Mouse (Mus musculus): ENCODE measurements around the gene Pigo. TPM values are rescaled to one million over a fixed set of nuclear protein-coding genes. Genes with fewer than 3 reads are reported as not detected.

Gene Pigo
- 12.7 and 13.8 TPM in 2 replicates for polyA plus RNA-seq (2015; fragmentation: Nextera tagmentation; extraction: Ambion mirVana)

DNA sequence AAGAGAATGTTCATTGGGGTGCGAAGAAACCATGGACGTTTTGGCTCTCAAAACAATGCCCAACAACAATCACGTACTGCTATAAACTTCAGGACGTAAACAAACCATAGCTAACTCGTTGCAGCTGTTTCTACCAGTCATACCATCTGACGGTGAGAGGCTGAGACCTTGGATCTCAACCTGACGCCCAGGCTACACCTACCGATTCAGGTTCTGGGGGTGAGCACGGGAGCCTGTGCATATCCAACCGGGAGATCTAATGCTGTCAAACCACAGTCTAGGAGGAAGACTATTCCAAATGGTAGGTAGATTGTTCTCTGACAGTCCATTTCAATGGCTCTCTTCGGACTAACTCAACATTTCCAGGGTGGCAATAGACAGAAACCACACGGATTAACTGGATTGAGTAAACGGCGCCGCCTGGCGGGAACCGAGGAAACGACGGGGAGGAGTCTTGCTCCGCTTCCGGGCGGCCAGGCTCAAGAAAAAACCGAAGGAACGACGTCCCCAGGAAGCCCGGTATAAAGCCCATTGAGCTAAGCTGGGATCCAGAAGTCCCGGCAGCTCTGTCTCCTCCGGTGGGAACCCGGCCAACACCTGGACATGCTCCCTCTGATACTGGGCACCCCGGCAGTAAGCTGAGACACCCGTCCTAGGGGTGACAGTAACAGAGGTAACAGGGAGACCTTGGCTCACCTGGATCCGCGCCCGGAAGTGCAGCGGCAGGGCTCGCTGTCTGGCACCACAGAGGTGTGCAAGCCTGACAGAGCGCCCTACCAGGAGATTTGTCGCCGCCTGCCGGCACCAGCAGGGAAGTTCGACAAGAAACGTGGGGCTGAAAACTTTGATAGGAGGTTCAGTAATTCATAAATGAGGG, at the start of gene Pigo:
Gene Pigo (minus strand): TSS at position 736 of the 877 bp plus-strand sequence.
- Histone ChIP-seq H3K4me3 (peak within 1 kb of the TSS; percentile 66), H3K27ac (replicated peaks) (peak within 1 kb of the TSS; percentile 83), H3K9ac (peak within 1 kb of the TSS; percentile 79), H3K36me3 (peaks cover 83% of the 10 kb centered on the region), H3K27me3 (replicated peaks) (no peaks in the 10 kb centered on the region), H3K4me2 (peak within 1 kb of the TSS; percentile 88), H3K9me3 (no peaks in the 10 kb centered on the region), H3K4me1 (peaks cover 20% of the 10 kb centered on the region)
- WGBS = 7% methylated on average over 42 of the region's 42 CpGs
- peak; percentile 59 for ATAC-seq (ENCODE audit: extremely low read depth, insufficient number of reproducible peaks, low FRiP score, low TSS enrichment)

DNA sequence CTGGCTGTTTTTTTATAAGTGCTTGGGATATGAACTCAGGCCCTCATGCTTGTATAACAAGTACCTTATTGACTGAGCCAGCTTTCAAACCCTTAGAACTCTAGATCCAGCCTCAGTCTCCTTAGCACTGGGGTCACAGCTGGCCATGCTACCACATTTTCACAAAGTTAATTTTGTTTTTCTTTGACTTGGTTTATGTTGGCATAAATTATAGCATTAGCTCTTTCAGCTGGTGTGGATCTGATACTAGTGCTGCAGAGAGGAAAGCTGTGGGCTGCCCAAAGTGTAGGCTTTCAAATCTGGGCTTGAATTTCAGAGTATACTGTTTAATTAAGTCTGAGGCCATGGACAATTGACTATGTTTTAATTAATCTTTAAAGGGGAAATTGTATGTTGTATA, 49.3 kb upstream of the Pigo start:
- ATAC-seq (ENCODE audit: extremely low read depth, insufficient number of reproducible peaks, low FRiP score, low TSS enrichment) = no peak
- H3K4me3 ChIP-seq = no peak overlapping the region
- H3K9me3 ChIP-seq = no peaks in the 10 kb centered on the region
- H3K4me2 ChIP-seq = no peak overlapping the region
- H3K27me3 ChIP-seq (replicated peaks) = no peaks in the 10 kb centered on the region
- no peak overlapping the region for H3K9ac ChIP-seq
- peaks cover 2% of the 10 kb centered on the region; the same call in 1 of the 2 replicates for H3K4me1 ChIP-seq
- H3K27ac ChIP-seq (replicated peaks) = no peak overlapping the region
- H3K36me3 ChIP-seq = no peaks in the 10 kb centered on the region

DNA sequence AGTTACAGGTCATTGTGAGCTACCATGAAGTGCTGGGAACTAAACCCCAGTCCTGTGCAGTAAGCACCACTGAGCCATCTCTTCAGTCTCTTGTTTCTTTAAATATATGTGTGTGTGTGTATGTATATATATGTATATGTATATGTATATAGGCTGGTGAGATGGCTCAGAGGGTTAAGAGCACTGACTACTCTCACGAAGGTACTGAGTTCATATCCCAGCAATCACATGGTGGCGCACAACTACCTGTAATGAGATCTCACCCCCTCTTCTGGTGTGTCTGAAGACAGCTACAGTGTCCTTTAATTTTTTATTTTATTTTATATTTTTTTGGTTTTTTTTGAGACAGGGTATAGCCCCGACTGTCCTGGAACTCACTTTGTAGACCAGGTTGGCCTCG, 39.9 kb upstream of the Pigo start:
- H3K9me3 ChIP-seq = no peaks in the 10 kb centered on the region
- no peak overlapping the region for H3K4me3 ChIP-seq
- H3K27ac ChIP-seq (replicated peaks) = no peak overlapping the region
- H3K4me2 ChIP-seq = no peak overlapping the region
- no peak for ATAC-seq (ENCODE audit: extremely low read depth, insufficient number of reproducible peaks, low FRiP score, low TSS enrichment)
- H3K36me3 ChIP-seq = no peaks in the 10 kb centered on the region
- WGBS = 86% methylated on average over 4 of the region's 4 CpGs
- H3K9ac ChIP-seq = no peak overlapping the region
- peaks cover 30% of the 10 kb centered on the region for H3K4me1 ChIP-seq
- no peaks in the 10 kb centered on the region for H3K27me3 ChIP-seq (replicated peaks)

DNA sequence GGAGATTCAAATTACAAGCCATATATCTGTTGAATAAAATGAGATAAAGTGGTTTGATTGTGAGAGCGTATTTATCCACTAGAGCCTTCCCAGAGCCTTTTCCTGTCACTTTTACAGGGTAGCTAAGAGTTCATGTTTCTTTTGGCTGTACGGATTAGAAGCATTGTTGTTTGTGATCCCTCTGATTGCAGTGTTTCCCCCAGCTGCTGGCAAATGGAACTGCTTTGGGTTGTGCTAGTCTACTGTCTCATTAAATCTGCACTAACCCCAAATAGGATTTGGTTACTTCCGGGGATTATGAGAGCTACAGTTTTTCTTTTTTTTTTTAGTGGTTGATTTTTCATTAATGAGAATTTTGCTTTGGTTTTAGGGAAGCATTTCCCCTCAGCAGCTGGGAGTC, 34.7 kb upstream of the Pigo start:
- Histone ChIP-seq H3K27me3 (replicated peaks) (no peaks in the 10 kb centered on the region), H3K4me2 (peak overlapping the region; percentile 86), H3K4me3 (peak overlapping the region; percentile 84), H3K36me3 (no peaks in the 10 kb centered on the region), H3K9me3 (no peaks in the 10 kb centered on the region), H3K27ac (replicated peaks) (no peak overlapping the region), H3K9ac (no peak overlapping the region), H3K4me1 (peaks cover 30% of the 10 kb centered on the region)
- 47% methylated on average over 3 of the region's 3 CpGs for WGBS
- ATAC-seq (ENCODE audit: extremely low read depth, insufficient number of reproducible peaks, low FRiP score, low TSS enrichment) = no peak

DNA sequence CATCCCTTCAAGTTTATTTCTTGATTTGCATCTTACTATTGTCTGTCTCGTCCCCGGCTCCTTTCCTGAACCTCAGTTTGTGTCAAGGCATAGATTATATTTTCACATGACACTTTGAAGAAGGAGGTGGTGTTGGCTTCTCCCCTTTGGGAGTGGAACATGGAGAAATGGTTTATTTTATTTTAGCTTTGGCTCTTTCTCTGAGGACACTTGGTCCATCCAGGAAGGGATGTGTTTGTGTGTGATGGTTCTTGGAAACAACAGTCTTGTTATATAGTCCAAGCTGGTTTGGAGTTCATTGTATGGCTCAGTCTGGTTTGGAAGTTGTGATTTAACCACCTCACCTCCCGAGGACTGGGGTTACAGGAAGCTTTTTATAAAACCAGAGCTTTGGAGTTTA, 34.1 kb upstream of the Pigo start:
- H3K4me1 ChIP-seq = peaks cover 30% of the 10 kb centered on the region
- ATAC-seq (ENCODE audit: extremely low read depth, insufficient number of reproducible peaks, low FRiP score, low TSS enrichment) = no peak
- H3K4me3 ChIP-seq = peak overlapping the region; percentile 84
- no peaks in the 10 kb centered on the region for H3K36me3 ChIP-seq
- peak overlapping the region; percentile 91 for H3K9ac ChIP-seq
- 31% methylated on average over 3 of the region's 3 CpGs for WGBS
- H3K27ac ChIP-seq (replicated peaks) = no peak overlapping the region
- no peaks in the 10 kb centered on the region for H3K27me3 ChIP-seq (replicated peaks)
- H3K9me3 ChIP-seq = no peaks in the 10 kb centered on the region
- peak overlapping the region; percentile 86 for H3K4me2 ChIP-seq

DNA sequence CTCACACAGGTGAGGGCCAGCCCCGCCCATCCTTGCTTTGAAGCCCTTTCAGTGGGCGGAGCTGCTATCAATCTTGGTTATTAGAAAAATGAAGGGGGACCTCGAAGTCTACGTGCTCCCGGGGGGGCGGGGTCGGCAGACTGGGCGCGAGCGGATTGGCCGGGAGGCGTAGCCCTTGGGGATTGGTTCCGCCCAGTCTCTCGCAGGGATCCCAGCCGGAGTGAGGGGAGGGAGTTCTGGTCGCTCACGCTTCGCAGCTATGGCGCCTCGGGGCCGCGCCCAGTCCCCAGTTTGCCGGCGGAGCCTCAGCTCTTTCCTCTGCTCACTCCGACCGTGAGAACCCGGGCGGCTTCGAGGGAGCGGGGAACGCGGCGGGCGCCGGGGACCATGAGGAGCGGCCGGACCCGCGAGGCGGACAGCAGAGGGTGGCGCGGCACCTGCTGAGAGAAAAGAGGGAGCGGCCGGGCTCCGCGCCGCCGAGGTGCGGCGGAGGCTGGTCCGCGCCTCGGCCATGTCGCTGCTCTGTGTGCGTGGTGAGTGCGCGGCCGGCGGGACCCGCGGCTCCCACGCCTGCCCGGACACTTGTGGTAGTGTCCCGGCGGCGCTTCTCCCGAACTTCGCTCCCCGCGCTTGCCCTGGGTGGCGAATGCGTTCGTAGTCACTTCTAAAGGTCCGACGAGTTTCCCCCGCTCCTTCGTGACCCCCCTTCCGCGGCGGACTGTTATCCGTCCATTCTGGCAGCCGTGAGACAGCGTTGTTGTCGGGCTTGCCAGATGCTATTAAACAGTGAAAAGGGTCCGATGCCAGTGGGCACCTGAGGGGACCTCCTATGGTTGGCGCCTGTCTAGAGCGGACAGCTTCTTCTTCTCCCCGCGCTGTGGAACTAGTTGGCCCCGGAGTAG, 33.4 kb upstream of the Pigo start, which contains the start of gene Unc13b:
Gene Unc13b (plus strand): TSS at position 201 of the 902 bp plus-strand sequence.
- Histone ChIP-seq H3K9ac (peak within 1 kb of the TSS; percentile 91), H3K4me2 (peak within 1 kb of the TSS; percentile 86), H3K4me1 (peaks cover 30% of the 10 kb centered on the region), H3K27ac (replicated peaks) (peak within 1 kb of the TSS; percentile 89), H3K4me3 (peak within 1 kb of the TSS; percentile 84), H3K27me3 (replicated peaks) (no peaks in the 10 kb centered on the region), H3K9me3 (no peaks in the 10 kb centered on the region), H3K36me3 (no peaks in the 10 kb centered on the region)
- ATAC-seq (ENCODE audit: extremely low read depth, insufficient number of reproducible peaks, low FRiP score, low TSS enrichment) = peak; percentile 92
- under 1% methylated on average over 88 of the region's 90 CpGs for WGBS

DNA sequence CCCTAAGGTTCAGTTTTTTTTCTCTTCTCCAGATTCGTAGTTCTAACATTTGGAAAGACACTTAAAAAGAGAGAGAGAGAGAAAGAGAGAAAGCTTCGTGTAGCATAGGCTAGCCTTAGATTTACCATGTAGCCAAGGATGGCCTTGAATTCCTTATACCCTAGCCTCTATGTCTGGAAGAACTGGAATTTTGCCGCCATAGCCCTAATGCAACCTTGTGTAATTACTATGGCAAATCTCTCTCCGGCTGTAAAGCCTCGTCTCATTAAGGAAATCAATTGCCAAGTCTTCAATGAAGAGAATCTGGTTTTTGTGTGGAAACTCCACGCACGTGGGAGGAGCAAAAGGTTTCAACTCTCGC, 32.8 kb upstream of the Pigo start:
- H3K4me2 ChIP-seq = peak overlapping the region; percentile 86
- no peaks in the 10 kb centered on the region for H3K36me3 ChIP-seq
- H3K4me3 ChIP-seq = peak overlapping the region; percentile 84
- WGBS = 23% methylated on average over 8 of the region's 8 CpGs
- H3K4me1 ChIP-seq = peaks cover 30% of the 10 kb centered on the region
- no peaks in the 10 kb centered on the region for H3K27me3 ChIP-seq (replicated peaks)
- ATAC-seq (ENCODE audit: extremely low read depth, insufficient number of reproducible peaks, low FRiP score, low TSS enrichment) = 0 out of 2 replicates have a peak, but pooled peaks have one; percentile 7
- H3K9ac ChIP-seq = peak overlapping the region; percentile 91; the same call in 1 of the 2 replicates
- H3K27ac ChIP-seq (replicated peaks) = no peak overlapping the region
- no peaks in the 10 kb centered on the region for H3K9me3 ChIP-seq

DNA sequence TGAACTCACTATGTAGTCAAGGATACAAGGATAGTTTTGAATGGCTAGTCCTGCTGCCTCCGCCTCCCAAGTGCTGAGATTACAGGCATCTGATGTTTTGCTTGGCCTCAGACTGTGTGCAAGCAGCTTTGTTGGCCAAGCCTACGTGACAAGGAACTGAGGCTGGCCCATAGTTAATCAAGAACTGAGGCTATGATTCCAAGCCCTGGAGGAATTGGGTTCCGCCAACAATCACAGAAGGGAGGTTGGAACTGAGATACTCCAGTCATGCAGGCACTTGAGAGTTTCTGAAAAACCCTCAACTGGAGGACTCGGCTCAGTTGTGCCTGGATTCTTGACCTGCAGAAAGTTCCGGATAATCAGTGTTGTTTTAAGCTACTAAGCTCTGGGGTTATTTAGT, 32.0 kb upstream of the Pigo start:
- Histone ChIP-seq H3K36me3 (no peaks in the 10 kb centered on the region), H3K27ac (replicated peaks) (no peak overlapping the region), H3K27me3 (replicated peaks) (no peaks in the 10 kb centered on the region), H3K4me1 (peaks cover 25% of the 10 kb centered on the region), H3K9ac (no peak overlapping the region), H3K4me2 (no peak overlapping the region), H3K9me3 (no peaks in the 10 kb centered on the region), H3K4me3 (no peak overlapping the region)
- WGBS = 80% methylated on average over 5 of the region's 5 CpGs
- no peak for ATAC-seq (ENCODE audit: extremely low read depth, insufficient number of reproducible peaks, low FRiP score, low TSS enrichment)

DNA sequence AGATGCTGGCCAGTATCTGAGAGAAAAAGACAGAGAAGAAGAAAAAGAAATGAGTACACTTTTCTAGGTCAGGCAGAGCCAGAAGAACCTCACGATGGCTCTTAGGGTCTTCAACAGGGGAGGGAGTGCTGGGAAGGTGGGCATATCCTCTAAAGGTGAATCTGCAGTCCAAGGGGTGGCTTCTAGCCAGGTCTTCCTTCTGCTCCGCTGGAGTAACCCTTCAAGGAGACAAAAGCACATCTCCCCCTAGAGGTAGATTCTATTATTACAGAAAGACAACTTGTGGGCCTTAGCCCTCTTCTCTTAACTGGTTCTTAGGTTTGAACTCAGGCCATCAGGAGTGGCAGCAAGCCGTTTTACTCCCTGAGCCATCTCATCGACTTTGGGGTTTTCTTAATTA, 27.0 kb upstream of the Pigo start:
- Histone ChIP-seq H3K4me3 (no peak overlapping the region), H3K27me3 (replicated peaks) (0 out of 2 replicates have a peak, but pooled peaks cover 3% of the 10 kb centered on the region), H3K4me2 (peak overlapping the region; percentile 22; the same call in 1 of the 2 replicates), H3K9ac (0 out of 2 replicates have a peak overlapping the region, but pooled peaks have one; percentile 21), H3K27ac (replicated peaks) (no peak overlapping the region), H3K36me3 (no peaks in the 10 kb centered on the region), H3K4me1 (peaks cover 5% of the 10 kb centered on the region; the same call in 1 of the 2 replicates), H3K9me3 (no peaks in the 10 kb centered on the region)
- ATAC-seq (ENCODE audit: extremely low read depth, insufficient number of reproducible peaks, low FRiP score, low TSS enrichment) = no peak
- 12% methylated on average over 4 of the region's 4 CpGs for WGBS

DNA sequence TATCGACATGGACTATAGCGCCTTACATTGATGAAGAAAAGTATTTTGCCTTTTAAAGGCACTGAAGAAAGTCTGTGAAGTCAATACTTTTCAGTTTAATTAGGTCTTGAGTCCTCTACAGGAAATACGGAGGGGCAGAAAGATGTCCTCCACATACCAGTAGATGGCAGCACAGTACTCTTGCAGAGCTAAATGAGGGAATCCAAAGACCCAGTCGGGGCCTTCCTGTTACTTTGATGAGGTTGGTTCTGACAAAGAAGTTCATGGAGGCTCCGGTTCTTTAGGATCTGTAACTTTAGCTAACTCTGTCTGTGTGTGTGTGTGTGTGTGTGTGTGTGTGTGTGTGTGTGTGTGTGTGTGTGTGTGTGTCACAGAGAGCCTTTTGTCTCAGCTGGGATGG, 21.6 kb upstream of the Pigo start:
- peaks cover 33% of the 10 kb centered on the region for H3K4me1 ChIP-seq
- H3K36me3 ChIP-seq = no peaks in the 10 kb centered on the region
- no peaks in the 10 kb centered on the region for H3K9me3 ChIP-seq
- 0 out of 2 replicates have a peak, but pooled peaks cover 3% of the 10 kb centered on the region for H3K27me3 ChIP-seq (replicated peaks)
- no peak for ATAC-seq (ENCODE audit: extremely low read depth, insufficient number of reproducible peaks, low FRiP score, low TSS enrichment)
- H3K9ac ChIP-seq = 0 out of 2 replicates have a peak overlapping the region, but pooled peaks have one; percentile 3
- H3K27ac ChIP-seq (replicated peaks) = no peak overlapping the region
- 8% methylated on average over 5 of the region's 5 CpGs for WGBS
- H3K4me3 ChIP-seq = no peak overlapping the region; the same call in 1 of the 2 replicates
- H3K4me2 ChIP-seq = peak overlapping the region; percentile 74

DNA sequence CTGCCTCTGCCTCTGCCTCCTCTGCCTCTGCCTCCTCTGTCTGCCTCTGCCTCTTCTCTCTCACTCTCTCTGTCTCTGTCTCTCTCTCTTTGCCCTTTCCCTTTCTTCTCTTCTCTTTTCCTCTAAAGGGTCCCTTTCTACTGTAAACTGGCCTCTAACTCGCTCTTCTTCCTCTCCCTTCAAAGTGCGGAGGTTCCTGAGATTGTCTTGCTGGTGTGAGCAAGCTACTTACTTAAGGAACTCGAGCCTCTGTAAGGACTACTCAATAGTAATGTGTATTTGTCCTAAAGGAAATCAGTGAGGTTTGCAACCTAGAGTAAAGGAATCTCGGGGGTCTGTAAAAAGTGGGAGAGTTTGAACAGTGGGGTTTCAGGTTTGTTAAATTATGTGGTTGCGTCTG, 21.0 kb upstream of the Pigo start:
- H3K4me3 ChIP-seq = peak overlapping the region; percentile 66; the same call in 1 of the 2 replicates
- H3K27me3 ChIP-seq (replicated peaks) = no peaks in the 10 kb centered on the region
- no peaks in the 10 kb centered on the region for H3K9me3 ChIP-seq
- 57% methylated on average over 5 of the region's 5 CpGs for WGBS
- H3K36me3 ChIP-seq = no peaks in the 10 kb centered on the region
- H3K27ac ChIP-seq (replicated peaks) = no peak overlapping the region
- ATAC-seq (ENCODE audit: extremely low read depth, insufficient number of reproducible peaks, low FRiP score, low TSS enrichment) = no peak
- H3K4me2 ChIP-seq = peak overlapping the region; percentile 74
- peaks cover 32% of the 10 kb centered on the region for H3K4me1 ChIP-seq
- H3K9ac ChIP-seq = no peak overlapping the region
